Mouse (Mus musculus): ENCODE measurements around the gene Tfb2m. TPM values are rescaled to one million over a fixed set of nuclear protein-coding genes. Genes with fewer than 3 reads are reported as not detected.

The Tfb2m gene
- polyA plus RNA-seq, 1 experiment from 2014 or later: 32.6 TPM

- ATAC-seq (ENCODE audit: low read depth): no peak
- Histone ChIP-seq H3K4me1 (ENCODE audit: control insufficient read depth, insufficient read depth, low read length) (no peaks in the 10 kb centered on the region), H3K9ac (replicated peaks; ENCODE audit: low read depth, low read length) (no peak overlapping the region), H3K27ac (ENCODE audit: low read depth, low read length) (no peak overlapping the region), H3K4me3 (ENCODE audit: low read depth, low read length) (no peak overlapping the region), H3K27me3 (ENCODE audit: control insufficient read depth, insufficient read depth, low read length) (no peaks in the 10 kb centered on the region), H3K4me2 (ENCODE audit: low read depth, low read length) (no peak overlapping the region), H3K36me3 (ENCODE audit: control insufficient read depth, insufficient read depth, low read length) (no peaks in the 10 kb centered on the region), H3K9me3 (ENCODE audit: control insufficient read depth, low read length) (no peaks in the 10 kb centered on the region)
- 87% methylated on average over 5 of the region's 5 CpGs for WGBS
Observed at GRCm38 (mm10) chr1:179563926-179564325, 17.9 kb upstream of the Tfb2m start.

- Histone ChIP-seq H3K4me1 (ENCODE audit: control insufficient read depth, insufficient read depth, low read length) (no peaks in the 10 kb centered on the region), H3K36me3 (ENCODE audit: control insufficient read depth, insufficient read depth, low read length) (no peaks in the 10 kb centered on the region), H3K27ac (ENCODE audit: low read depth, low read length) (no peak overlapping the region), H3K27me3 (ENCODE audit: control insufficient read depth, insufficient read depth, low read length) (no peaks in the 10 kb centered on the region), H3K4me2 (ENCODE audit: low read depth, low read length) (no peak overlapping the region), H3K9ac (replicated peaks; ENCODE audit: low read depth, low read length) (no peak overlapping the region), H3K4me3 (ENCODE audit: low read depth, low read length) (no peak overlapping the region), H3K9me3 (ENCODE audit: control insufficient read depth, low read length) (no peaks in the 10 kb centered on the region)
- 75% methylated on average over 4 of the region's 4 CpGs for WGBS
- ATAC-seq (ENCODE audit: low read depth): no peak
Observed at GRCm38 (mm10) chr1:179563211-179563610, 17.1 kb upstream of the Tfb2m start.

- Histone ChIP-seq H3K9ac (replicated peaks; ENCODE audit: low read depth, low read length) (no peak overlapping the region), H3K4me2 (ENCODE audit: low read depth, low read length) (no peak overlapping the region), H3K4me1 (ENCODE audit: control insufficient read depth, insufficient read depth, low read length) (no peaks in the 10 kb centered on the region), H3K27ac (ENCODE audit: low read depth, low read length) (no peak overlapping the region), H3K4me3 (ENCODE audit: low read depth, low read length) (no peak overlapping the region), H3K36me3 (ENCODE audit: control insufficient read depth, insufficient read depth, low read length) (no peaks in the 10 kb centered on the region), H3K27me3 (ENCODE audit: control insufficient read depth, insufficient read depth, low read length) (no peaks in the 10 kb centered on the region), H3K9me3 (ENCODE audit: control insufficient read depth, low read length) (no peaks in the 10 kb centered on the region)
- WGBS: 87% methylated on average over 6 of the region's 6 CpGs
- no peak for ATAC-seq (ENCODE audit: low read depth)
Observed at GRCm38 (mm10) chr1:179560845-179561430, 14.9 kb upstream of the Tfb2m start.

GRCm38 (mm10) chr1:179559446-179560194, 13.6 kb upstream of the Tfb2m start:
- 78% methylated on average over 11 of the region's 11 CpGs for WGBS
- no peak for ATAC-seq (ENCODE audit: low read depth)
- no peaks in the 10 kb centered on the region for H3K27me3 ChIP-seq (ENCODE audit: control insufficient read depth, insufficient read depth, low read length)
- H3K36me3 ChIP-seq (ENCODE audit: control insufficient read depth, insufficient read depth, low read length): no peaks in the 10 kb centered on the region
- no peak overlapping the region for H3K9ac ChIP-seq (replicated peaks; ENCODE audit: low read depth, low read length)
- H3K9me3 ChIP-seq (ENCODE audit: control insufficient read depth, low read length): no peaks in the 10 kb centered on the region
- no peak overlapping the region for H3K27ac ChIP-seq (ENCODE audit: low read depth, low read length)
- no peak overlapping the region for H3K4me3 ChIP-seq (ENCODE audit: low read depth, low read length)
- no peaks in the 10 kb centered on the region for H3K4me1 ChIP-seq (ENCODE audit: control insufficient read depth, insufficient read depth, low read length)
- H3K4me2 ChIP-seq (ENCODE audit: low read depth, low read length): no peak overlapping the region

- Histone ChIP-seq H3K4me1 (ENCODE audit: control insufficient read depth, insufficient read depth, low read length) (no peaks in the 10 kb centered on the region), H3K9ac (replicated peaks; ENCODE audit: low read depth, low read length) (no peak overlapping the region), H3K4me3 (ENCODE audit: low read depth, low read length) (no peak overlapping the region), H3K36me3 (ENCODE audit: control insufficient read depth, insufficient read depth, low read length) (no peaks in the 10 kb centered on the region), H3K27ac (ENCODE audit: low read depth, low read length) (no peak overlapping the region), H3K27me3 (ENCODE audit: control insufficient read depth, insufficient read depth, low read length) (no peaks in the 10 kb centered on the region), H3K4me2 (ENCODE audit: low read depth, low read length) (no peak overlapping the region), H3K9me3 (ENCODE audit: control insufficient read depth, low read length) (no peaks in the 10 kb centered on the region)
- WGBS: 95% methylated on average over 3 of the region's 3 CpGs
- ATAC-seq (ENCODE audit: low read depth): no peak
Observed at GRCm38 (mm10) chr1:179556921-179557320, 10.9 kb upstream of the Tfb2m start.

- Histone ChIP-seq H3K9me3 (ENCODE audit: control insufficient read depth, low read length) (no peaks in the 10 kb centered on the region), H3K27me3 (ENCODE audit: control insufficient read depth, insufficient read depth, low read length) (no peaks in the 10 kb centered on the region), H3K4me3 (ENCODE audit: low read depth, low read length) (no peak overlapping the region), H3K36me3 (ENCODE audit: control insufficient read depth, insufficient read depth, low read length) (no peaks in the 10 kb centered on the region), H3K4me1 (ENCODE audit: control insufficient read depth, insufficient read depth, low read length) (no peaks in the 10 kb centered on the region), H3K27ac (ENCODE audit: low read depth, low read length) (no peak overlapping the region), H3K4me2 (ENCODE audit: low read depth, low read length) (no peak overlapping the region), H3K9ac (replicated peaks; ENCODE audit: low read depth, low read length) (no peak overlapping the region)
- whole genome bisulfite sequencing: 87% methylated on average over 4 of the region's 4 CpGs
- no peak for ATAC-seq (ENCODE audit: low read depth)
Observed at GRCm38 (mm10) chr1:179553949-179554347, 7.9 kb upstream of the Tfb2m start.

- WGBS: 72% methylated on average over 5 of the region's 5 CpGs
- Histone ChIP-seq H3K4me3 (ENCODE audit: low read depth, low read length) (no peak overlapping the region), H3K4me2 (ENCODE audit: low read depth, low read length) (no peak overlapping the region), H3K27ac (ENCODE audit: low read depth, low read length) (no peak overlapping the region), H3K9me3 (ENCODE audit: control insufficient read depth, low read length) (no peaks in the 10 kb centered on the region), H3K9ac (replicated peaks; ENCODE audit: low read depth, low read length) (no peak overlapping the region), H3K36me3 (ENCODE audit: control insufficient read depth, insufficient read depth, low read length) (no peaks in the 10 kb centered on the region), H3K27me3 (ENCODE audit: control insufficient read depth, insufficient read depth, low read length) (no peaks in the 10 kb centered on the region), H3K4me1 (ENCODE audit: control insufficient read depth, insufficient read depth, low read length) (peaks cover 2% of the 10 kb centered on the region; the same call in 1 of the 2 replicates)
- no peak for ATAC-seq (ENCODE audit: low read depth)
Observed at GRCm38 (mm10) chr1:179553197-179553948, 7.3 kb upstream of the Tfb2m start.

- H3K4me3 ChIP-seq (ENCODE audit: low read depth, low read length): no peak overlapping the region
- H3K4me1 ChIP-seq (ENCODE audit: control insufficient read depth, insufficient read depth, low read length): peaks cover 8% of the 10 kb centered on the region
- no peak overlapping the region for H3K27ac ChIP-seq (ENCODE audit: low read depth, low read length)
- no peaks in the 10 kb centered on the region for H3K36me3 ChIP-seq (ENCODE audit: control insufficient read depth, insufficient read depth, low read length)
- 48% methylated on average over 7 of the region's 7 CpGs for WGBS
- no peak for ATAC-seq (ENCODE audit: low read depth)
- no peak overlapping the region for H3K4me2 ChIP-seq (ENCODE audit: low read depth, low read length)
- H3K9me3 ChIP-seq (ENCODE audit: control insufficient read depth, low read length): no peaks in the 10 kb centered on the region
- H3K9ac ChIP-seq (replicated peaks; ENCODE audit: low read depth, low read length): no peak overlapping the region
- no peaks in the 10 kb centered on the region for H3K27me3 ChIP-seq (ENCODE audit: control insufficient read depth, insufficient read depth, low read length)
Observed at GRCm38 (mm10) chr1:179552751-179553150, 6.7 kb upstream of the Tfb2m start.

GRCm38 (mm10) chr1:179551921-179552320, 5.9 kb upstream of the Tfb2m start:
- no peak overlapping the region for H3K4me2 ChIP-seq (ENCODE audit: low read depth, low read length)
- WGBS: 93% methylated on average over 4 of the region's 4 CpGs
- H3K4me1 ChIP-seq (ENCODE audit: control insufficient read depth, insufficient read depth, low read length): peaks cover 15% of the 10 kb centered on the region
- no peak for ATAC-seq (ENCODE audit: low read depth)
- H3K9ac ChIP-seq (replicated peaks; ENCODE audit: low read depth, low read length): no peak overlapping the region
- no peak overlapping the region for H3K27ac ChIP-seq (ENCODE audit: low read depth, low read length)
- H3K36me3 ChIP-seq (ENCODE audit: control insufficient read depth, insufficient read depth, low read length): no peaks in the 10 kb centered on the region
- H3K9me3 ChIP-seq (ENCODE audit: control insufficient read depth, low read length): no peaks in the 10 kb centered on the region
- H3K27me3 ChIP-seq (ENCODE audit: control insufficient read depth, insufficient read depth, low read length): no peaks in the 10 kb centered on the region
- H3K4me3 ChIP-seq (ENCODE audit: low read depth, low read length): no peak overlapping the region
